Mouse (Mus musculus): ENCODE results near the gene Slc26a10.

- no peak for TF ChIP-seq CTCF (IDR thresholded peaks at IDR 0.05; ENCODE audit: extremely low read depth, insufficient read depth, insufficient read length, insufficient replicate concordance)
- TF ChIP-seq POLR2A (IDR thresholded peaks at IDR 0.05; ENCODE audit: low read depth, low read length) = no peak
Observed at GRCm38 (mm10) chr10:127183759-127184158, 3.3 kb upstream of the Slc26a10 start.
